In genomic region chr2:101935006-101935405, GRCm38 (mm10) we compare ENCODE assay signal across 22 mouse cellular contexts.
"Had no signal": no experiment of that assay in that cellular context is flagged by ENCODE, and none has a peak within 500 bp of the region (broad histone marks: within the 10 kb centered on the region; RNA-seq: fewer than 3 reads in every experiment).

No protein-coding gene starts in this region.

- DNase-seq: gastrocnemius, postnatal 14 days; gastrocnemius, postnatal 36 days; heart, adult 18-20 months; heart, postnatal 14 days; heart, postnatal 36 days; kidney, adult 8-10 months; kidney, postnatal 14 days; kidney, postnatal 36 days; layer of hippocampus, adult 9-11 months; layer of hippocampus, postnatal 36 days; left cerebral cortex, postnatal 4 days had no signal

- H3K4me1 ChIP-seq: heart, embryonic 13.5 days; heart, embryonic 15.5 days; limb, embryonic 13.5 days; liver, embryonic 12.5 days had no signal

- H3K4me2 ChIP-seq: heart, embryonic 11.5 days; heart, embryonic 13.5 days; heart, embryonic 15.5 days; hindbrain, embryonic 13.5 days; hindbrain, embryonic 15.5 days; limb, embryonic 13.5 days; limb, embryonic 15.5 days; liver, embryonic 12.5 days had no signal

- H3K27ac ChIP-seq: heart, embryonic 13.5 days; heart, embryonic 15.5 days; hindbrain, embryonic 13.5 days; hindbrain, embryonic 15.5 days; hindbrain, postnatal 0 days; limb, embryonic 13.5 days; limb, embryonic 15.5 days; liver, embryonic 12.5 days; liver, embryonic 14.5 days had no signal

- ATAC-seq: hindbrain, postnatal 0 days; intestine, embryonic 16.5 days; liver, embryonic 12.5 days had no signal

- H3K27me3 ChIP-seq: heart, embryonic 13.5 days; heart, embryonic 15.5 days; hindbrain, embryonic 13.5 days; hindbrain, embryonic 15.5 days; limb, embryonic 13.5 days; limb, embryonic 15.5 days; liver, embryonic 12.5 days had no signal

- H3K9ac ChIP-seq: heart, embryonic 13.5 days; heart, embryonic 15.5 days; hindbrain, embryonic 13.5 days; hindbrain, embryonic 15.5 days; limb, embryonic 13.5 days; limb, embryonic 15.5 days; liver, embryonic 12.5 days; liver, embryonic 14.5 days had no signal

- H3K4me3 ChIP-seq: heart, embryonic 13.5 days; heart, embryonic 15.5 days; hindbrain, embryonic 13.5 days; hindbrain, embryonic 15.5 days; limb, embryonic 13.5 days; limb, embryonic 15.5 days; liver, embryonic 12.5 days had no signal

- H3K36me3 ChIP-seq: heart, embryonic 13.5 days; heart, embryonic 15.5 days; hindbrain, embryonic 13.5 days; hindbrain, embryonic 15.5 days; limb, embryonic 13.5 days; limb, embryonic 15.5 days; liver, embryonic 12.5 days had no signal

- H3K9me3 ChIP-seq: heart, embryonic 15.5 days; hindbrain, embryonic 15.5 days; limb, embryonic 13.5 days; limb, embryonic 15.5 days; liver, embryonic 12.5 days had no signal
